Mouse (Mus musculus) lung, postnatal 0 days (tissue): ENCODE data around the gene Abcc8.

ENCODE experiments used
- CTCF ChIP-seq: IDR thresholded peaks from 2 replicates; pipeline ENCODE4 v1.5.1; 2016; ENCODE audit warnings: antibody characterized with exemption, mild to moderate bottlenecking
- EP300 ChIP-seq: IDR thresholded peaks from 2 replicates; pipeline ENCODE4 v1.6.1; 2016; ENCODE audit warnings: antibody characterized with exemption, mild to moderate bottlenecking, control low read depth

DNA sequence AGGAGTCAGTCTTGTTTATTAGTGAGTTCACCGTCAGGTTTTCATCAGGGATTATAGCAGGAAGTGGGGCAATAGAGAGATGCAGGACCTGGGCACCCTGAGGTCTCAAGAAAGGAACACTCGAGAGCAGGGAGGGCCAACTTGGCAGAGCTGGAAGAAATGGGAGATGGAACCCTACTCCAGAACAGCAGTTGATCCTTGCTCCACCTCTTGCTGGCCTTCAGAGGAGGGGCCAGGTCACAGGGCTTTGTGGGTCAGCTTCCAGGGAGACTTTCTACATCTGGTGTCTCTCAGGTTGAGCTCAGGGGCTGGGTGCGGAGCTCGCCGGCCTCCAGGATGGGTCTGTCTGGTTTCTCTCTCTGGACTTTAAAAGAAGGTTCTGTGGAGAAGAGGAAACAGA is 15.5 kb upstream of the Abcc8 start:
- TF ChIP-seq CTCF (no peak), EP300 (no peak)
